ENCODE assay signal across 18 mouse cellular contexts in the genomic region with DNA sequence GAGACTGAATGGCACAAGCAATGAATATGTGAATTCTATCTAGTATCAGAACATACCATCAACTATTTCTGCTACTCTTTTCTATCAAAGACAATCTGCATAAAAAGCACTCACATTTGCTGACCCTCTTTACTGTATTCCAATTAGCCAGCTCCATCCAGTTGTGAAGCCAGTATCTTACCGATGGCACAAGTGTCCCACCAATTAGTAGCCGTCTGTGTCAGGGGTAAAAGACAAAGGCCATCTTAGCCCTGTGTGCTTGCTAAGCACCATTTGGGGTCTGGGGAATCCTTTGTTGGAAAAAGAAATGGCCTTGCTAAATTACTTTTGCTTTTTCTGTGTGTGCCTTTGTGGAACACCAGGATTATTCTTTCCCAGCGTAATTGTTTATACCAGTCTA.
DNase-seq lines count a peak whose midpoint lies in the region; ATAC-seq lines count a peak whose summit lies in the region.
"Had no signal": no experiment of that assay in that cellular context is flagged by ENCODE, and none has a peak within 500 bp of the region (broad histone marks: within the 10 kb centered on the region; RNA-seq: fewer than 3 reads in every experiment).

No protein-coding gene starts in this region.

- 0 out of 2 replicates have a peak overlapping the region, but pooled peaks have one; percentile 7 for H3K27ac ChIP-seq in forebrain, embryonic 13.5 days
- no peak overlapping the region for H3K27ac ChIP-seq in forebrain, embryonic 10.5 days
- H3K27ac ChIP-seq in intestine, embryonic 14.5 days (ENCODE audit: low read depth) = peak overlapping the region; percentile 33; the same call in 1 of the 2 replicates
- no peak overlapping the region for H3K27ac ChIP-seq in intestine, embryonic 16.5 days (ENCODE audit: low read length)
- peak overlapping the region; percentile 47 for H3K27ac ChIP-seq in limb, embryonic 10.5 days
- no peak overlapping the region for H3K27ac ChIP-seq in stomach, embryonic 16.5 days (ENCODE audit: low read length)
- H3K27ac ChIP-seq: embryonic facial prominence, embryonic 10.5 days; heart, embryonic 15.5 days; hindbrain, postnatal 0 days; intestine, embryonic 15.5 days had no signal

- peaks cover 10% of the 10 kb centered on the region; the same call in 1 of the 2 replicates for H3K4me1 ChIP-seq in forebrain, embryonic 13.5 days
- H3K4me1 ChIP-seq in forebrain, embryonic 10.5 days = peaks cover 7% of the 10 kb centered on the region
- peaks cover 8% of the 10 kb centered on the region; the same call in 1 of the 2 replicates for H3K4me1 ChIP-seq in intestine, embryonic 14.5 days (replicated peaks; ENCODE audit: control insufficient read depth, insufficient read depth, low read length)
- H3K4me1 ChIP-seq in intestine, embryonic 16.5 days (ENCODE audit: control insufficient read depth, insufficient read depth, low read length) = no peaks in the 10 kb centered on the region
- H3K4me1 ChIP-seq in limb, embryonic 10.5 days = 0 out of 2 replicates have a peak, but pooled peaks cover 6% of the 10 kb centered on the region
- no peaks in the 10 kb centered on the region for H3K4me1 ChIP-seq in stomach, embryonic 16.5 days (ENCODE audit: control insufficient read depth, insufficient read depth, low read length)
- H3K4me1 ChIP-seq: embryonic facial prominence, embryonic 10.5 days; heart, embryonic 15.5 days; intestine, embryonic 15.5 days had no signal

- H3K9ac ChIP-seq in forebrain, embryonic 13.5 days = no peak overlapping the region
- H3K9ac ChIP-seq in intestine, embryonic 14.5 days (ENCODE audit: low read length) = no peak overlapping the region
- no peak overlapping the region for H3K9ac ChIP-seq in intestine, embryonic 16.5 days (ENCODE audit: low read depth, low read length)
- H3K9ac ChIP-seq in stomach, embryonic 16.5 days (ENCODE audit: low read length) = no peak overlapping the region
- H3K9ac ChIP-seq: heart, embryonic 15.5 days; intestine, embryonic 15.5 days had no signal

- ATAC-seq in forebrain, embryonic 13.5 days = no peak
- ATAC-seq in intestine, embryonic 14.5 days (replicated peaks; ENCODE audit: low FRiP score, low TSS enrichment, low read depth) = no peak
- no peak for ATAC-seq in intestine, embryonic 16.5 days
- ATAC-seq in stomach, embryonic 16.5 days (ENCODE audit: insufficient read depth, low FRiP score) = no peak
- ATAC-seq: hindbrain, postnatal 0 days; intestine, embryonic 15.5 days had no signal

- no peaks in the 10 kb centered on the region for H3K36me3 ChIP-seq in forebrain, embryonic 13.5 days (ENCODE audit: poor library complexity, severe bottlenecking)
- H3K36me3 ChIP-seq in forebrain, embryonic 10.5 days (replicated peaks) = no peaks in the 10 kb centered on the region
- no peaks in the 10 kb centered on the region for H3K36me3 ChIP-seq in intestine, embryonic 14.5 days (ENCODE audit: control insufficient read depth, insufficient read depth, low read length)
- H3K36me3 ChIP-seq in intestine, embryonic 16.5 days (ENCODE audit: control insufficient read depth, insufficient read depth, low read length) = no peaks in the 10 kb centered on the region
- no peaks in the 10 kb centered on the region for H3K36me3 ChIP-seq in limb, embryonic 10.5 days
- no peaks in the 10 kb centered on the region for H3K36me3 ChIP-seq in stomach, embryonic 16.5 days (ENCODE audit: control insufficient read depth, insufficient read depth, low read length)
- H3K36me3 ChIP-seq: embryonic facial prominence, embryonic 10.5 days; heart, embryonic 15.5 days; intestine, embryonic 15.5 days had no signal

- H3K27me3 ChIP-seq in forebrain, embryonic 13.5 days = no peaks in the 10 kb centered on the region
- H3K27me3 ChIP-seq in forebrain, embryonic 10.5 days (ENCODE audit: poor library complexity, severe bottlenecking) = no peaks in the 10 kb centered on the region
- no peaks in the 10 kb centered on the region for H3K27me3 ChIP-seq in intestine, embryonic 14.5 days (replicated peaks; ENCODE audit: control insufficient read depth, insufficient read depth, low read length)
- H3K27me3 ChIP-seq in intestine, embryonic 16.5 days (replicated peaks; ENCODE audit: control insufficient read depth, insufficient read depth, low read length) = no peaks in the 10 kb centered on the region
- H3K27me3 ChIP-seq in limb, embryonic 10.5 days (ENCODE audit: low read depth, poor library complexity, severe bottlenecking) = no peaks in the 10 kb centered on the region
- no peaks in the 10 kb centered on the region for H3K27me3 ChIP-seq in stomach, embryonic 16.5 days (ENCODE audit: control insufficient read depth, insufficient read depth, low read length)
- H3K27me3 ChIP-seq: heart, embryonic 15.5 days; intestine, embryonic 15.5 days had no signal

- no peaks in the 10 kb centered on the region for H3K9me3 ChIP-seq in forebrain, embryonic 13.5 days (replicated peaks)
- no peaks in the 10 kb centered on the region for H3K9me3 ChIP-seq in forebrain, embryonic 10.5 days
- no peaks in the 10 kb centered on the region for H3K9me3 ChIP-seq in intestine, embryonic 14.5 days (ENCODE audit: control insufficient read depth, low read length)
- no peaks in the 10 kb centered on the region for H3K9me3 ChIP-seq in intestine, embryonic 16.5 days (ENCODE audit: control insufficient read depth, low read length)
- H3K9me3 ChIP-seq in limb, embryonic 10.5 days (replicated peaks) = no peaks in the 10 kb centered on the region
- no peaks in the 10 kb centered on the region for H3K9me3 ChIP-seq in stomach, embryonic 16.5 days (replicated peaks; ENCODE audit: control insufficient read depth, low read length)
- H3K9me3 ChIP-seq: embryonic facial prominence, embryonic 10.5 days; heart, embryonic 15.5 days; intestine, embryonic 15.5 days had no signal

- DNase-seq in forebrain, embryonic 10.5 days (ENCODE audit: extremely low spot score, low spot score) = no peak
- no peak for DNase-seq in intestine, embryonic 14.5 days (ENCODE audit: low spot score)
- DNase-seq in limb, embryonic 10.5 days (ENCODE audit: low spot score) = no peak
- DNase-seq in left cerebral cortex, adult 11 months (ENCODE audit: low spot score) = no peak
- no peak for DNase-seq in heart, adult 8-10 months (ENCODE audit: low spot score)
- DNase-seq: adrenal gland, postnatal 14 days; cerebellum, adult 2 months; gastrocnemius, postnatal 36 days; heart, adult 18-20 months; heart, postnatal 14 days had no signal

- no peak overlapping the region for H3K4me3 ChIP-seq in forebrain, embryonic 13.5 days
- no peak overlapping the region for H3K4me3 ChIP-seq in forebrain, embryonic 10.5 days
- no peak overlapping the region for H3K4me3 ChIP-seq in intestine, embryonic 14.5 days (ENCODE audit: low read depth, low read length)
- no peak overlapping the region for H3K4me3 ChIP-seq in intestine, embryonic 16.5 days (ENCODE audit: low read length)
- H3K4me3 ChIP-seq in limb, embryonic 10.5 days = no peak overlapping the region
- H3K4me3 ChIP-seq in stomach, embryonic 16.5 days (replicated peaks; ENCODE audit: low read length) = no peak overlapping the region
- H3K4me3 ChIP-seq: embryonic facial prominence, embryonic 10.5 days; heart, embryonic 15.5 days; intestine, embryonic 15.5 days had no signal

- no peak overlapping the region for H3K4me2 ChIP-seq in forebrain, embryonic 13.5 days
- H3K4me2 ChIP-seq in intestine, embryonic 14.5 days (ENCODE audit: low read length) = no peak overlapping the region
- no peak overlapping the region for H3K4me2 ChIP-seq in intestine, embryonic 16.5 days (ENCODE audit: low read depth, low read length)
- H3K4me2 ChIP-seq in stomach, embryonic 16.5 days (ENCODE audit: low read depth, low read length) = 0 out of 2 replicates have a peak overlapping the region, but pooled peaks have one; percentile 24
- H3K4me2 ChIP-seq: heart, embryonic 11.5 days; heart, embryonic 15.5 days; intestine, embryonic 15.5 days had no signal

- 17% methylated on average over 3 of the region's 3 CpGs for WGBS in forebrain, embryonic 13.5 days
- WGBS in forebrain, embryonic 10.5 days = 45% methylated on average over 3 of the region's 3 CpGs
- WGBS in intestine, embryonic 14.5 days = 53% methylated on average over 3 of the region's 3 CpGs
- WGBS in intestine, embryonic 16.5 days = 55% methylated on average over 3 of the region's 3 CpGs
- WGBS in limb, embryonic 10.5 days = 76% methylated on average over 3 of the region's 3 CpGs
- WGBS in stomach, embryonic 16.5 days = 57% methylated on average over 3 of the region's 3 CpGs

Comparison
In these comparisons a context has a peak if more than half of its experiments do, and no peak if none do; other contexts are left out.
1. H3K27ac ChIP-seq: peak in forebrain, embryonic 13.5 days (single experiment), intestine, embryonic 14.5 days (single experiment) and limb, embryonic 10.5 days (single experiment); none in forebrain, embryonic 10.5 days (single experiment), intestine, embryonic 16.5 days (single experiment) and stomach, embryonic 16.5 days (single experiment).